Comparison of ENCODE assay signal across 9 mouse cellular contexts in genomic region chr6:91115158-91115557, GRCm38 (mm10). TPM values are rescaled to one million over a fixed set of nuclear protein-coding genes. Genes with fewer than 3 reads are reported as not detected.
DNase-seq lines count a peak whose midpoint lies in the region; ATAC-seq lines count a peak whose summit lies in the region.
"Had no signal": no experiment of that assay in that cellular context is flagged by ENCODE, and none has a peak within 500 bp of the region (broad histone marks: within the 10 kb centered on the region; RNA-seq: fewer than 3 reads in every experiment).

No protein-coding gene starts in this region.

- no peak overlapping the region for H3K9ac ChIP-seq in forebrain, embryonic 15.5 days (replicated peaks)
- H3K9ac ChIP-seq in lung, embryonic 16.5 days (ENCODE audit: low read length) = no peak overlapping the region

- peaks cover 22% of the 10 kb centered on the region for H3K4me1 ChIP-seq in heart, embryonic 10.5 days
- H3K4me1 ChIP-seq in forebrain, embryonic 15.5 days = peaks cover 29% of the 10 kb centered on the region
- H3K4me1 ChIP-seq in lung, embryonic 16.5 days (replicated peaks; ENCODE audit: control insufficient read depth, insufficient read depth, low read length) = peaks cover 14% of the 10 kb centered on the region

- 0 out of 2 replicates have a peak overlapping the region, but pooled peaks have one; percentile 86 for H3K4me3 ChIP-seq in heart, embryonic 10.5 days
- H3K4me3 ChIP-seq in forebrain, embryonic 15.5 days = no peak overlapping the region
- H3K4me3 ChIP-seq in lung, embryonic 16.5 days (ENCODE audit: low read length) = peak overlapping the region; percentile 73; the same call in 1 of the 2 replicates

- H3K9me3 ChIP-seq in heart, embryonic 10.5 days = no peaks in the 10 kb centered on the region
- no peaks in the 10 kb centered on the region for H3K9me3 ChIP-seq in forebrain, embryonic 15.5 days
- H3K9me3 ChIP-seq in lung, embryonic 16.5 days (ENCODE audit: control insufficient read depth, low read length) = no peaks in the 10 kb centered on the region

- peaks cover 16% of the 10 kb centered on the region; the same call in 1 of the 2 replicates for H3K27me3 ChIP-seq in heart, embryonic 10.5 days (ENCODE audit: insufficient read depth, poor library complexity, severe bottlenecking)
- no peaks in the 10 kb centered on the region for H3K27me3 ChIP-seq in forebrain, embryonic 15.5 days
- no peaks in the 10 kb centered on the region; the same call in 1 of the 2 replicates for H3K27me3 ChIP-seq in lung, embryonic 16.5 days (ENCODE audit: control insufficient read depth, insufficient read depth, low read depth, low read length)

- H3K27ac ChIP-seq in heart, embryonic 10.5 days = no peak overlapping the region
- no peak overlapping the region for H3K27ac ChIP-seq in forebrain, embryonic 15.5 days (replicated peaks)
- H3K27ac ChIP-seq in lung, embryonic 16.5 days (ENCODE audit: low read length) = peak overlapping the region; percentile 76

- no peak for ATAC-seq in forebrain, embryonic 15.5 days (replicated peaks)
- peak; percentile 13; the same call in 1 of the 2 replicates for ATAC-seq in lung, embryonic 16.5 days (ENCODE audit: low read depth)

- H3K36me3 ChIP-seq in heart, embryonic 10.5 days = no peaks in the 10 kb centered on the region
- H3K36me3 ChIP-seq in forebrain, embryonic 15.5 days = no peaks in the 10 kb centered on the region
- no peaks in the 10 kb centered on the region for H3K36me3 ChIP-seq in lung, embryonic 16.5 days (ENCODE audit: control insufficient read depth, insufficient read depth, low read length)

- DNase-seq in heart, embryonic 10.5 days (ENCODE audit: low spot score) = no peak
- no peak for DNase-seq in heart, adult 9 months (ENCODE audit: low spot score in 2 of 2)
- DNase-seq in CD4-positive helper T cell, adult 2 months (ENCODE audit: low read depth, low spot score) = peak; percentile 19
- DNase-seq in right cerebral cortex, postnatal 10 days (ENCODE audit: low spot score in 2 of 2) = no peak
- DNase-seq in c-Kit-positive CD71-positive TER-119-positive erythroid progenitor cells, embryonic 14.5 days (ENCODE audit: low spot score) = no peak
- DNase-seq in adrenal gland, adult 18-20 months (ENCODE audit: low spot score in 2 of 2) = no peak
- DNase-seq: adrenal gland, postnatal 14 days had no signal

- H3K4me2 ChIP-seq in forebrain, embryonic 15.5 days (replicated peaks) = 0 out of 2 replicates have a peak overlapping the region, but pooled peaks have one; percentile 80
- peak overlapping the region; percentile 99 for H3K4me2 ChIP-seq in lung, embryonic 16.5 days (ENCODE audit: low read depth, low read length)

- WGBS in heart, embryonic 10.5 days = 48% methylated on average over 1 of the region's 1 CpGs
- WGBS in forebrain, embryonic 15.5 days = 30% methylated on average over 1 of the region's 1 CpGs
- 31% methylated on average over 1 of the region's 1 CpGs for WGBS in lung, embryonic 16.5 days

RNA-seq across cellular contexts. Expression of gene Nup210, which starts 1.5 kb away (rescaled TPM):
- polyA plus RNA-seq in heart, embryonic 10.5 days (2016; fragmentation: Nextera tagmentation; extraction: Ambion mirVana) = 10.7 and 11.6 TPM in 2 replicates
- 18.0 and 18.3 TPM in 2 replicates for polyA plus RNA-seq in forebrain, embryonic 15.5 days (2015; fragmentation: Nextera tagmentation; extraction: Ambion mirVana)
- polyA plus RNA-seq in lung, embryonic 16.5 days (2015; fragmentation: Nextera tagmentation; extraction: Ambion mirVana) = 27.8 and 29.0 TPM in 2 replicates
- 1 to 10 TPM; 3.9 to 4.6 TPM for total RNA-seq in adrenal gland, adult 18-20 months (2021)

RNA-seq across cellular contexts. Expression of gene Hdac11, which starts 41.3 kb away (rescaled TPM):
- polyA plus RNA-seq in heart, embryonic 10.5 days (2016; fragmentation: Nextera tagmentation; extraction: Ambion mirVana) = 6.4 and 6.8 TPM in 2 replicates
- polyA plus RNA-seq in forebrain, embryonic 15.5 days (2015; fragmentation: Nextera tagmentation; extraction: Ambion mirVana) = 21.1 and 24.1 TPM in 2 replicates
- 6.4 and 7.7 TPM in 2 replicates for polyA plus RNA-seq in lung, embryonic 16.5 days (2015; fragmentation: Nextera tagmentation; extraction: Ambion mirVana)
- total RNA-seq in adrenal gland, adult 18-20 months (2021) = 10 to 100 TPM in 1 of 2 experiments, 1 to 10 TPM in 1; 7.1 to 10.9 TPM
